Mouse (Mus musculus): Measurements from ENCODE around the gene Sp140. TPM values are rescaled to one million over a fixed set of nuclear protein-coding genes. Genes with fewer than 3 reads are reported as not detected.
"Not testable (repeated sequence)": the region's sequence is repeated elsewhere in the genome, so short reads cannot be mapped to it uniquely, and the experiment has no call there.

The Sp140 gene
- total and polyA plus RNA-seq, 2 experiments from 2014 or later, result 0.74 to 2.0 TPM

DNA sequence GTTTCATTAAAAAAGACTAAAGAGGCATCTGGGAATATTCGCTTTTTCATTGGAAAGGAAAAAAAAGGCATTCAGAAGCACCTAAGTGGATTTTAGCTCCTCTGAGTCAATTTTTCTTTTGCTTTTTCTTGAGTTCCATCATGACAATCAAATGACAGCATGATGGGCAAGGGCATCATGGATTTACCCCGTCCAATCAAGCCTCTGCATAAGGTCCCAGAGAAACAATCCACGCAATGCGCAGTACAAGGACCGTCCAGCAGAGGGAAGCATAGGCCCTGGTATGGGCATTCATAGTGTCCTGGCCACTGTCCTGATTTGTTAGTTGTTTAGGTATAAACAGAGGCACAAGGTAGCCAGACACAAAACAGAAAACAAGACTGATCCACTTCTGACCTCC lies 18.7 kb upstream of the Sp140 start:
- TF ChIP-seq CTCF (IDR thresholded peaks at IDR 0.05; ENCODE audit: low read depth), result 0 out of 2 replicates have a peak, but pooled peaks have one; percentile 6
- H3K4me2 ChIP-seq (ENCODE audit: low read depth); ATAC-seq; H3K27me3 ChIP-seq (ENCODE audit: insufficient read depth, low read length); H3K27ac ChIP-seq (ENCODE audit: low read depth, low read length); H3K9ac ChIP-seq; H3K4me1 ChIP-seq (ENCODE audit: insufficient read depth); H3K36me3 ChIP-seq (ENCODE audit: insufficient read depth); H3K4me3 ChIP-seq (ENCODE audit: low read depth, low read length); H3K9me3 ChIP-seq (ENCODE audit: low read length): not testable (repeated sequence)
- DNase-seq, result peak; percentile 0
- WGBS, result 39% methylated on average over 5 of the region's 5 CpGs

DNA sequence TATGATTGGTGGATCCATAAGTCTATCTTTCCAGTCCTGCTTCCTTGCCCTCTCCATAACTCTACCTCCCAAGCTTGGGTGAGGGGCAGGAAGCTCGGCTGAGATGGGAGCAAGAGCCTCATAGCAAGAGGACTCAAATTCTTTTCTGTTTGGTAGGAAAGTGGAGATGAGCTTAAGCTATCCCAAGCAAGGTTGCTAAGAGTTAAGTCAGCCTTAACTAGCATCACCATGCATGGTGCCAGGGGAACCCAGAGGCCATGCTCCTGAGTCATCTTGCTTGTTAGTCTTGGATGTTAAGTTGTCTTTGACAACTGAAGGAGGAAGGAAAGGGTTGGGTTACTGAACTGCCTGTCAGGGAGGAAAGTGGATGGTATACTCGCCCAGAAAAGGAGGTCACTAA lies 11.5 kb upstream of the Sp140 start:
- not testable (repeated sequence) for H3K9ac ChIP-seq; H3K27ac ChIP-seq (ENCODE audit: low read depth, low read length); H3K4me2 ChIP-seq (ENCODE audit: low read depth); H3K4me1 ChIP-seq (ENCODE audit: insufficient read depth); DNase-seq; H3K9me3 ChIP-seq (ENCODE audit: low read length); H3K36me3 ChIP-seq (ENCODE audit: insufficient read depth); ATAC-seq; H3K4me3 ChIP-seq (ENCODE audit: low read depth, low read length); H3K27me3 ChIP-seq (ENCODE audit: insufficient read depth, low read length)
- WGBS, result 67% methylated on average over 1 of the region's 2 CpGs

DNA sequence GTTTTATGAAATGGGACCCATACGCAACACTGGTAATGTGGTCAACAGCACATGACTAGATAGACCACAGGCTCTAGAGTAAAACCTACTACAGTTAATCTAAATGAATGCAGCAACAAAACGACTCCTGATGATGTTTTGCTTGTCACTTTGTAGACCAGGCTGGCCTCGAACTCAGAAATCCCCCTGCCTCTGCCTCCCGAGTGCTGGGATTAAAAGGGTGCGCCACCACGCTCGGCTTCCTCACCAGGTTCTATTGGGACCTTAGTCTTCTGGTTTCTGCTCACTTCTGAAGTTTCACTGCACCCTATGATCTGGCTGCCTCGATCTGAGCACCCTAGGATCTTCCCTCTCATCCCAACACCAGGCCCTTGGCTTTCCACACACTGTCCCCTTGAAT lies 7.7 kb upstream of the Sp140 start:
- H3K4me2 ChIP-seq (ENCODE audit: low read depth); H3K4me1 ChIP-seq (ENCODE audit: insufficient read depth); H3K9ac ChIP-seq; ATAC-seq; H3K36me3 ChIP-seq (ENCODE audit: insufficient read depth); H3K9me3 ChIP-seq (ENCODE audit: low read length); H3K4me3 ChIP-seq (ENCODE audit: low read depth, low read length); DNase-seq; H3K27me3 ChIP-seq (ENCODE audit: insufficient read depth, low read length); H3K27ac ChIP-seq (ENCODE audit: low read depth, low read length): not testable (repeated sequence)
- WGBS, result 82% methylated on average over 8 of the region's 8 CpGs

DNA sequence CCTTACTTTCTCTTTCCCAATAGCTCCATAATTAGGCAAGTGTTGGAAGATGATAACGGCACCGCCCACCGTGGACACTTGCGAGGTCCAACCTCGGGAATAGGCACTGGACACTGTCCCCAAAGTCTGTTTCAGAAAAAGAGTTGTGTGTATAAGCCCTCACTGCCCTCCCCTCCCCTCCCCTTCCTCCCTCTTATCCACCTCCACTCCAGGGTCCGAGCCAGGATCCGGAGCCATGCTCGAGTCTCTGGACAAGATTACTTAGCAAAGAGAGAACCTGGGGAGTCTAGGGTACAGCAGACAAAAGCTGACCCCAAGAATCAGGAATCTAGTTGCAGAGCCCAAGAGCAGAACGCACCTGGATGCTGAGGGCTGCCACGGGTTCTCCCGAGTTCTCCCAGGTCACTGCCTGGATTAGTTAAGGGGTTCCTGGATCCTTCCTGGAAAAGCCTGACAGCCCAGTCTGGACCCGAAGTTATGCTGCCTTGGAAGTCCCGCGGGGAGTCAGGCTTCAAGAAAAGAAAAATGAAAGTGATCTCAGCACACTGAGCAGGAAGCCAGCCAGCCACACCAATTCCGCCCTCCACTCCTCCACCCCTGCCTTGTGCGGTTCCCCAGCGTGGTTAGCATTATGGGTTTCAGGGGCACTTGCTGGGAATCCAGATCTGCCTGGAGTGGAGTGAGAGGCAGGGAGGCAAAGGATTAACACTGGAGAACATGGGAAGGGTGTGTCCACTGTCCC lies 1.7 kb upstream of the Sp140 start, which contains the start of gene Sp110:
Gene Sp110 (minus strand): TSS at position 547 of the 742 bp plus-strand sequence.
- not testable (repeated sequence) for H3K4me2 ChIP-seq (ENCODE audit: low read depth); H3K9ac ChIP-seq; DNase-seq; H3K9me3 ChIP-seq (ENCODE audit: low read length); ATAC-seq; H3K27me3 ChIP-seq (ENCODE audit: insufficient read depth, low read length); H3K27ac ChIP-seq (ENCODE audit: low read depth, low read length); H3K36me3 ChIP-seq (ENCODE audit: insufficient read depth); H3K4me1 ChIP-seq (ENCODE audit: insufficient read depth); H3K4me3 ChIP-seq (ENCODE audit: low read depth, low read length)
- 81% methylated on average over 16 of the region's 17 CpGs for WGBS

DNA sequence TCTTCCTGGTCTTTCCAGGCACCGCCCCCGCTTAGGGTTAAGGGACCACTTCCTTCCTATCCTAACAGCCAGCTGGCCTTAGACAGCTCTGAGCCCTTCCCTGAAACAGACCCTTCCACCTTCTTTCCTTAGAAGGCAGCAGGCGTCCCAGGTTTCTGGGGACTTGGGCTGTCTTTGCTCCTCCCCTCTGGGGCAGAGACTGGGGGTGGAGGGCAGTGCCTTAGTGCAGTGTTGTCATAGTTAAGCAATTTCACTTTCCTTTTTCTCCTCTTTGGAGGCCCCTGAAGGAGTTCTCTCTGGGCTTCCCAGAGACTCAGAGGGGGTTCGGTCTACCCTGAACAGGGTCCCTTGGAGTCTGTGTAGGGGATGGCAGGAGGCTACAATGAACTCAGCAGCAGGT lies 616 bp downstream of the Sp140 start:
- not testable (repeated sequence) for H3K27ac ChIP-seq (ENCODE audit: low read depth, low read length); DNase-seq; H3K36me3 ChIP-seq (ENCODE audit: insufficient read depth); H3K9me3 ChIP-seq (ENCODE audit: low read length); H3K9ac ChIP-seq; H3K27me3 ChIP-seq (ENCODE audit: insufficient read depth, low read length); ATAC-seq; H3K4me1 ChIP-seq (ENCODE audit: insufficient read depth); H3K4me3 ChIP-seq (ENCODE audit: low read depth, low read length); H3K4me2 ChIP-seq (ENCODE audit: low read depth)
- WGBS, result 65% methylated on average over 4 of the region's 4 CpGs

DNA sequence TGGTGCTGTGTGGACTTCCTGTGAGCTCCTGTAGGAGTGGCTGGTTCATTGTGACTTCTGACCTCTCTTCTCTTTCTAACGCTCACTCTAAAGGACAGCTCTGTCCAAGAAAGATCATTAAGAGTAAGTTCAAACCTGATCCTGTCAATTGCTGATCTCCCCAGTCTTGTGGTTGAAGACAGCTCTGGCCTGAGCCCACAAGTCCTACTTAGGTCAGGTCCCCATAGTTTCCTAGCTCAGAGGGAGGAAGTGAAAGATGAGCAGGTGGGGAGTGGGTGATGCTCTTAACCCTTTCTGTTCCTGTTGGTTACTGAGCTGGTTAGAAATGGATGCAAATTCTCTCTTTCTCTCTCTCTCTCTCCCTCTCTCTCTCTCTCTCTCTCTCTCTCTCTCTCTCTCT lies 4.2 kb downstream of the Sp140 start:
- H3K4me1 ChIP-seq (ENCODE audit: insufficient read depth); ATAC-seq; H3K9ac ChIP-seq; H3K9me3 ChIP-seq (ENCODE audit: low read length); H3K27me3 ChIP-seq (ENCODE audit: insufficient read depth, low read length); H3K4me3 ChIP-seq (ENCODE audit: low read depth, low read length); H3K4me2 ChIP-seq (ENCODE audit: low read depth); H3K27ac ChIP-seq (ENCODE audit: low read depth, low read length); H3K36me3 ChIP-seq (ENCODE audit: insufficient read depth); DNase-seq: not testable (repeated sequence)
- WGBS, result no CpG with 5 or more reads among the region's 1 CpGs

DNA sequence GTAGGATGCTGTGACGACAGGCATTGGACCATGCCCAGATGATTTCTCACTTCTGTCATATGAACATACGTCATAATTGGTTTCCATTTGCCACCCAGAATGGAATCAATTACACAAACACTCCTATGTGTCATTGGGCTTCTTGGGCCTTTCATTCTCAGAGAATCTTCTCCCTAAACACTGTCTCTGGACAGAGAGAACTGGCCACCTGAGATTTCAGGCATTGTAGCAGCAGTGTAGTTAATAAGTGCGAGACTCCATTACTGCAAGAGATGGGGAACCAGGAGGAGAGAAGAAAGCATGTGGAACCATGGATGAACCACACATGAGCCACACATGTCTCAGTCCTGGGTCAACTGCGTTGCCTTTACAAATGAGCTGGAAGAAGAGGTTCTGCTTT lies 8.2 kb downstream of the Sp140 start:
- not testable (repeated sequence) for H3K4me1 ChIP-seq (ENCODE audit: insufficient read depth); H3K27me3 ChIP-seq (ENCODE audit: insufficient read depth, low read length); H3K9ac ChIP-seq; H3K9me3 ChIP-seq (ENCODE audit: low read length); ATAC-seq; H3K27ac ChIP-seq (ENCODE audit: low read depth, low read length); H3K4me2 ChIP-seq (ENCODE audit: low read depth); H3K4me3 ChIP-seq (ENCODE audit: low read depth, low read length); DNase-seq; H3K36me3 ChIP-seq (ENCODE audit: insufficient read depth)
- WGBS, result 86% methylated on average over 3 of the region's 4 CpGs

DNA sequence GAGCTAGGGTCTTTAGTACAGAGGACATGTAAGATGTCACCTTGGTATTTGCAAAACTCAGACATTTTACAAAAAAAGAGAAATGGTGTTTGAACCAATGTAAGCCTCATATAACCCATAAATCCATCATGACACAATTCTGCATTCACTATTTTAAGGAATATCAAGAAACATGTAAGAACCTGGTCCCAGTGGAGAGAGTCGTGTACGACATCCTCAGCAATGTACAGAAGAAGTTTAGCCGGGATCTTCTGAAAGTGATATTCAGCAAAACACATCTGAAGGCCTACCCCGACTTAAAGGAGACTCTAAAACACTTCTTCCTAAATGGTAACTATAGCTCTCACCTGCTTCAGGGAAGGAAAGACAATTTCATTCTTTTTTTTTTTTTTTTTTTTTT lies 10.4 kb downstream of the Sp140 start:
- not testable (repeated sequence) for ATAC-seq; H3K9me3 ChIP-seq (ENCODE audit: low read length); H3K27me3 ChIP-seq (ENCODE audit: insufficient read depth, low read length); H3K27ac ChIP-seq (ENCODE audit: low read depth, low read length); H3K4me2 ChIP-seq (ENCODE audit: low read depth); H3K4me1 ChIP-seq (ENCODE audit: insufficient read depth); H3K4me3 ChIP-seq (ENCODE audit: low read depth, low read length); DNase-seq; H3K36me3 ChIP-seq (ENCODE audit: insufficient read depth); H3K9ac ChIP-seq
- no CpG with 5 or more reads among the region's 4 CpGs for WGBS

DNA sequence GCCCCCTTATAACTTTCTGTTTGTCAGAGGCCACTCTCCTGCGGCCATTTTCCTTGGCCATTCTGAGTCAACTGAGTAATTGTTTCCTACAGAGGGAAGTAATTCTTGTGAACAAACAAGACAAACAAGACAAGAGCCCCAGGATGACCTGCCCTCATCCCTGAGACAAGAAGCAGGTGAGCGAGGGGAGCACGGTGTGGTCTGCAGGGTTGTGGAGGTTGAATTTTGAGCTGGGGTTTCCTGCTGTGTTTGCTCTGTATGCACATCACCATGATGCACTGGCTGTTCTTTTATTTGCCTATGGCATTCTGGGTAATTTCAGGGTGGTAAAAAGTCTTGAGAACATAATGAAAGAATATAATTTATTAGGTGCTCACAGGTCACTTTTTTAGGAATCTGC lies 14.9 kb downstream of the Sp140 start:
- 92% methylated on average over 3 of the region's 3 CpGs for WGBS
- H3K9me3 ChIP-seq (ENCODE audit: low read length); H3K4me3 ChIP-seq (ENCODE audit: low read depth, low read length); H3K36me3 ChIP-seq (ENCODE audit: insufficient read depth); H3K27ac ChIP-seq (ENCODE audit: low read depth, low read length); H3K27me3 ChIP-seq (ENCODE audit: insufficient read depth, low read length); H3K4me1 ChIP-seq (ENCODE audit: insufficient read depth); H3K9ac ChIP-seq; ATAC-seq; DNase-seq; H3K4me2 ChIP-seq (ENCODE audit: low read depth): not testable (repeated sequence)

DNA sequence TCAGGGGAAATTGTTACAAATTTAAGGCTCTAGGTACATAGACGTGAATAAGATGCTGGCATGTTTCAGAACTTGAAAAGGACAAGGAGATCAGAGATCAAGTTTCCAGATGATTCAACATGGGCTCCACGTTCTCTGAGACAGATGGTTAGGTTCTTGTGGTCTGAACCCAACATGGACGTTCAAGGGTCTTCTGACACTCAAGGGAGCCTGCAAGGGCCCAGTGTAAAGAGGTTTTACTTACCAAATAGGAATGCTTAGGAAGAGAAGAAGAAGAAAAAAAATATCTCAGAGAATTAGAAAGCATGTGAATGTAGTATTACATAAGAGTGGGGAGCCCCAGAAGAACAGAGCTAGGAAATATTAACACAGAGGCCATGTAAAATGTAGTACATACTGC lies 15.6 kb downstream of the Sp140 start:
- H3K36me3 ChIP-seq (ENCODE audit: insufficient read depth); H3K9ac ChIP-seq; H3K4me1 ChIP-seq (ENCODE audit: insufficient read depth); H3K4me2 ChIP-seq (ENCODE audit: low read depth); H3K9me3 ChIP-seq (ENCODE audit: low read length); ATAC-seq; DNase-seq; H3K4me3 ChIP-seq (ENCODE audit: low read depth, low read length); H3K27me3 ChIP-seq (ENCODE audit: insufficient read depth, low read length); H3K27ac ChIP-seq (ENCODE audit: low read depth, low read length): not testable (repeated sequence)
- 65% methylated on average over 3 of the region's 3 CpGs for WGBS

DNA sequence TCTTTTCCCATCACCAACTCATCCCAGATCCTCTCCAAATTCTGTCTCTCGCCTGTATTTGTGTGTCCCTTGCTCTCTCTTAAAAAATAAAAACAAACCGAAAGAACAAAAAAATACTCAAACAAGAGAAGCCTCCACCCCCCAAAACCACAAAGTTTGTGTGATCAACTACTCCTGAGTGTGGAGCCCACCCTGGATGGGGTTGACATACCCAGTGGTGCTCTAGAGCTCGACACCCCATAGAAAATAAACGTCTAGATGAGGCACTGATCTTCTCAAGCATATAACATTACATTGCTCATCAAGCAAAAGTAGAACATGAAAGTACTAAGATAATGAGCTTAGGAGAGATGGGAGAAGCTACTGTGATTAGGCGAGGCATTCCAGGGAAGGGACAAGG lies 17.0 kb downstream of the Sp140 start:
- WGBS, result 68% methylated on average over 4 of the region's 5 CpGs
- H3K4me2 ChIP-seq (ENCODE audit: low read depth); H3K36me3 ChIP-seq (ENCODE audit: insufficient read depth); H3K27ac ChIP-seq (ENCODE audit: low read depth, low read length); H3K27me3 ChIP-seq (ENCODE audit: insufficient read depth, low read length); H3K9me3 ChIP-seq (ENCODE audit: low read length); H3K4me1 ChIP-seq (ENCODE audit: insufficient read depth); H3K9ac ChIP-seq; H3K4me3 ChIP-seq (ENCODE audit: low read depth, low read length); DNase-seq; ATAC-seq: not testable (repeated sequence)
